Mouse (Mus musculus): Measurements from ENCODE around the gene Frmpd4. TPM values are rescaled to one million over a fixed set of nuclear protein-coding genes. Genes with fewer than 3 reads are reported as not detected.

The Frmpd4 gene
- polyA plus RNA-seq, 1 experiment from 2014 or later, result 0.02 TPM

GRCm38 (mm10) chrX:167828456-167828855, 748.6 kb downstream of the Frmpd4 start:
- no peak overlapping the region for H3K9ac ChIP-seq
- no peaks in the 10 kb centered on the region for H3K4me1 ChIP-seq
- no peaks in the 10 kb centered on the region for H3K27me3 ChIP-seq
- ATAC-seq (ENCODE audit: borderline replicate concordance, extremely low read depth, low FRiP score, low TSS enrichment), result no peak
- no peak overlapping the region for H3K27ac ChIP-seq
- no peak overlapping the region for H3K4me2 ChIP-seq
- H3K9me3 ChIP-seq, result no peaks in the 10 kb centered on the region
- H3K36me3 ChIP-seq, result no peaks in the 10 kb centered on the region
- H3K4me3 ChIP-seq, result no peak overlapping the region

- WGBS, result 38% methylated on average over 4 of the region's 4 CpGs
- Histone ChIP-seq H3K27me3 (no peaks in the 10 kb centered on the region), H3K27ac (no peak overlapping the region), H3K4me2 (no peak overlapping the region), H3K36me3 (no peaks in the 10 kb centered on the region), H3K4me1 (no peaks in the 10 kb centered on the region), H3K9ac (no peak overlapping the region), H3K9me3 (no peaks in the 10 kb centered on the region), H3K4me3 (no peak overlapping the region)
- no peak for ATAC-seq (ENCODE audit: borderline replicate concordance, extremely low read depth, low FRiP score, low TSS enrichment)
Measured at GRCm38 (mm10) chrX:167817363-167817762, 759.7 kb downstream of the Frmpd4 start.

- no peaks in the 10 kb centered on the region for H3K36me3 ChIP-seq
- 55% methylated on average over 2 of the region's 2 CpGs for WGBS
- no peak overlapping the region for H3K4me2 ChIP-seq
- ATAC-seq (ENCODE audit: borderline replicate concordance, extremely low read depth, low FRiP score, low TSS enrichment), result no peak
- H3K27me3 ChIP-seq, result peaks cover 6% of the 10 kb centered on the region; the same call in 1 of the 2 replicates
- H3K9ac ChIP-seq, result no peak overlapping the region
- H3K27ac ChIP-seq, result no peak overlapping the region
- H3K4me1 ChIP-seq, result no peaks in the 10 kb centered on the region
- no peak overlapping the region for H3K4me3 ChIP-seq
- no peaks in the 10 kb centered on the region for H3K9me3 ChIP-seq
Measured at GRCm38 (mm10) chrX:167810120-167810519, 766.9 kb downstream of the Frmpd4 start.

DNA sequence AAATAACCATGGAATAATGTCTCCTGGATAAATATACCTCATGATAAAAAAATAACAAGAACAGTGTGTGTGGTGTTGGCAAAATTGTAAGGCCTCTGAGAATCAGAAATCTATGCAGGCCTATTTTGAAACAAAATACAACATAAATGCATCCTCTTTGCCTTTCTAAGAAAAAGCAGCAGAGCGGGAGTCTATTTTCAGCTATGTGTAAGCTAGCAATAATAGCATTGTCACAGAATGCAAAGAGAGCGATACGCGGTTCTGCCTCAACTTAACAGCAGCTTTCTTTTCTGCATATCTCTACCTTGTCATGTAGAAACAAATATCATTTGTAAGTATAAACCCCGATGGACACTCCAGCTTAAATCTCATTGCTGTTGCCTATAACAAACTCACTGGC, 768.5 kb downstream of the Frmpd4 start:
- 93% methylated on average over 5 of the region's 5 CpGs for WGBS

GRCm38 (mm10) chrX:167788737-167789136, 788.3 kb downstream of the Frmpd4 start:
- H3K36me3 ChIP-seq, result no peaks in the 10 kb centered on the region
- peaks cover 8% of the 10 kb centered on the region; the same call in 1 of the 2 replicates for H3K27me3 ChIP-seq
- no peak overlapping the region for H3K9ac ChIP-seq
- no peaks in the 10 kb centered on the region for H3K9me3 ChIP-seq
- H3K4me1 ChIP-seq, result no peaks in the 10 kb centered on the region
- ATAC-seq (ENCODE audit: borderline replicate concordance, extremely low read depth, low FRiP score, low TSS enrichment), result no peak
- H3K4me2 ChIP-seq, result no peak overlapping the region
- H3K27ac ChIP-seq, result no peak overlapping the region
- WGBS, result 88% methylated on average over 2 of the region's 2 CpGs
- no peak overlapping the region for H3K4me3 ChIP-seq

More for the DNA sequence above, 768.5 kb downstream of the Frmpd4 start:
- Histone ChIP-seq H3K4me2 (no peak overlapping the region), H3K9me3 (no peaks in the 10 kb centered on the region), H3K27me3 (peaks cover 6% of the 10 kb centered on the region; the same call in 1 of the 2 replicates), H3K36me3 (no peaks in the 10 kb centered on the region), H3K4me1 (no peaks in the 10 kb centered on the region), H3K4me3 (no peak overlapping the region), H3K9ac (no peak overlapping the region), H3K27ac (no peak overlapping the region)
- no peak for ATAC-seq (ENCODE audit: borderline replicate concordance, extremely low read depth, low FRiP score, low TSS enrichment)

GRCm38 (mm10) chrX:167783526-167783925, 793.5 kb downstream of the Frmpd4 start:
- H3K36me3 ChIP-seq, result no peaks in the 10 kb centered on the region
- no peaks in the 10 kb centered on the region for H3K9me3 ChIP-seq
- H3K27me3 ChIP-seq, result peaks cover 3% of the 10 kb centered on the region; the same call in 1 of the 2 replicates
- H3K4me3 ChIP-seq, result no peak overlapping the region
- no peaks in the 10 kb centered on the region for H3K4me1 ChIP-seq
- no peak overlapping the region for H3K4me2 ChIP-seq
- no peak for ATAC-seq (ENCODE audit: borderline replicate concordance, extremely low read depth, low FRiP score, low TSS enrichment)
- H3K9ac ChIP-seq, result no peak overlapping the region
- H3K27ac ChIP-seq, result no peak overlapping the region

GRCm38 (mm10) chrX:167719564-167719981, 857.5 kb downstream of the Frmpd4 start:
- H3K27ac ChIP-seq, result no peak overlapping the region
- no peak overlapping the region for H3K9ac ChIP-seq
- no peak overlapping the region for H3K4me2 ChIP-seq
- H3K9me3 ChIP-seq, result no peaks in the 10 kb centered on the region
- no peak overlapping the region for H3K4me3 ChIP-seq
- H3K36me3 ChIP-seq, result no peaks in the 10 kb centered on the region
- peaks cover 14% of the 10 kb centered on the region; the same call in 1 of the 2 replicates for H3K27me3 ChIP-seq
- 72% methylated on average over 3 of the region's 3 CpGs for WGBS
- ATAC-seq (ENCODE audit: borderline replicate concordance, extremely low read depth, low FRiP score, low TSS enrichment), result no peak
- no peaks in the 10 kb centered on the region for H3K4me1 ChIP-seq

GRCm38 (mm10) chrX:167719092-167719491, 857.9 kb downstream of the Frmpd4 start:
- no peaks in the 10 kb centered on the region for H3K9me3 ChIP-seq
- peaks cover 15% of the 10 kb centered on the region; the same call in 1 of the 2 replicates for H3K27me3 ChIP-seq
- H3K4me1 ChIP-seq, result no peaks in the 10 kb centered on the region
- ATAC-seq (ENCODE audit: borderline replicate concordance, extremely low read depth, low FRiP score, low TSS enrichment), result no peak
- H3K9ac ChIP-seq, result no peak overlapping the region
- 50% methylated on average over 1 of the region's 1 CpGs for WGBS
- H3K4me3 ChIP-seq, result no peak overlapping the region
- H3K36me3 ChIP-seq, result no peaks in the 10 kb centered on the region
- no peak overlapping the region for H3K27ac ChIP-seq
- no peak overlapping the region for H3K4me2 ChIP-seq

- 38% methylated on average over 5 of the region's 5 CpGs for WGBS
Measured at GRCm38 (mm10) chrX:167654806-167655495, 922.1 kb downstream of the Frmpd4 start.

GRCm38 (mm10) chrX:167654249-167654648, 922.8 kb downstream of the Frmpd4 start:
- H3K36me3 ChIP-seq, result no peaks in the 10 kb centered on the region
- H3K9ac ChIP-seq, result no peak overlapping the region
- no peak overlapping the region for H3K4me3 ChIP-seq
- no peaks in the 10 kb centered on the region for H3K9me3 ChIP-seq
- no peak for ATAC-seq (ENCODE audit: borderline replicate concordance, extremely low read depth, low FRiP score, low TSS enrichment)
- no peaks in the 10 kb centered on the region for H3K4me1 ChIP-seq
- H3K27ac ChIP-seq, result no peak overlapping the region
- WGBS, result 95% methylated on average over 8 of the region's 8 CpGs
- no peak overlapping the region for H3K4me2 ChIP-seq
- H3K27me3 ChIP-seq, result no peaks in the 10 kb centered on the region; the same call in 1 of the 2 replicates

More at GRCm38 (mm10) chrX:167654806-167655495, 922.1 kb downstream of the Frmpd4 start:
- Histone ChIP-seq H3K9ac (no peak overlapping the region), H3K4me3 (no peak overlapping the region), H3K36me3 (no peaks in the 10 kb centered on the region), H3K27me3 (no peaks in the 10 kb centered on the region), H3K4me2 (no peak overlapping the region), H3K27ac (no peak overlapping the region), H3K4me1 (no peaks in the 10 kb centered on the region), H3K9me3 (no peaks in the 10 kb centered on the region)
- no peak for ATAC-seq (ENCODE audit: borderline replicate concordance, extremely low read depth, low FRiP score, low TSS enrichment)

DNA sequence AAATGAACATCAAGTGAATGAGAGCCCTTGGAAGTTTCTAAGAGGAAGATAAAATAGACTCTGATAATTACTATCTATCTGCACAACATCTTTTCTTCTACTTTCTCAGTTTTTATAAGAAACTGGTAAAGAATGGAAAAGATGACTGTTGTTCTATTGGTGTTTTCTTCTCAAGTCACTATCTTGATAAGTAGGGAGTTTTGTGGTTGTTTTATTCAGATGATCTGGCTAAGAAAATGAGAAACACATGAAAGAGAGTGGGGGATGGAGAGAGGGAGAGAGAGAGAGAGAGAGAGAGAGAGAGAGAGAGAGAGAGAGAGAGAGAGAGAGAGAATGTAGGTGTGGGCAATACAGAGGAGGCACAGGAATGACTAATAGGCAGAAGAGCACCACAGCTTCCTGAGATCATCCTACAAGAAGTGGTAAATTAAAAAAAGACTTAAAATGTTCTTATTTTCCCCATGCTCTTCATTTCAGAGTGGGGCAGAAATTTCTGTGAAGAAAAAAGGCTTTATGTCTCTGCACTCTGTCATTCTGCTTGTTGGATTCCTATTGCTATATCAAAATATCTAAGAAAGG, 979.3 kb downstream of the Frmpd4 start:
- ATAC-seq (ENCODE audit: borderline replicate concordance, extremely low read depth, low FRiP score, low TSS enrichment), result no peak
- Histone ChIP-seq H3K9ac (no peak overlapping the region), H3K4me1 (no peaks in the 10 kb centered on the region), H3K4me3 (no peak overlapping the region), H3K36me3 (no peaks in the 10 kb centered on the region), H3K9me3 (no peaks in the 10 kb centered on the region), H3K27me3 (no peaks in the 10 kb centered on the region; the same call in 1 of the 2 replicates), H3K27ac (no peak overlapping the region), H3K4me2 (no peak overlapping the region)

- H3K27ac ChIP-seq, result no peak overlapping the region
- H3K9me3 ChIP-seq, result no peaks in the 10 kb centered on the region
- no peaks in the 10 kb centered on the region; the same call in 1 of the 2 replicates for H3K27me3 ChIP-seq
- no peaks in the 10 kb centered on the region for H3K36me3 ChIP-seq
- no peaks in the 10 kb centered on the region for H3K4me1 ChIP-seq
- WGBS, result 79% methylated on average over 3 of the region's 3 CpGs
- H3K9ac ChIP-seq, result no peak overlapping the region
- H3K4me3 ChIP-seq, result no peak overlapping the region
- H3K4me2 ChIP-seq, result no peak overlapping the region
- no peak for ATAC-seq (ENCODE audit: borderline replicate concordance, extremely low read depth, low FRiP score, low TSS enrichment)
Measured at GRCm38 (mm10) chrX:167552827-167553226, 1024.2 kb downstream of the Frmpd4 start.

Measured in lung, embryonic 15.5 days (tissue).